Mouse (Mus musculus) forebrain, embryonic 16.5 days (tissue): ENCODE measurements around the gene Vwa8. TPM values are rescaled to one million over a fixed set of nuclear protein-coding genes. Genes with fewer than 3 reads are reported as not detected.

Experiments used
- ATAC-seq: fragments of 200-750 bp; cut with Nextera tagmentation; 2 replicates; pipeline ENCODE4 v1.8.0; 2017; ENCODE audit warnings: mild to moderate bottlenecking, moderate library complexity
- H3K27ac ChIP-seq: fragments of 300-500 bp; sonication (generic); 2 replicates; pipeline ENCODE4 v1.5.1; 2014; ENCODE audit warnings: low read length, control low read depth
- H3K27me3 ChIP-seq: fragments of 300-500 bp; sonication (generic); replicated peaks from 2 replicates; pipeline ENCODE4 v1.6.1; 2014; ENCODE audit warnings: low read length; ENCODE audit not compliant: control insufficient read depth, insufficient read depth
- H3K36me3 ChIP-seq: fragments of 300-500 bp; sonication (generic); 2 replicates; pipeline ENCODE4 v1.6.1; 2014; ENCODE audit not compliant: control insufficient read depth, insufficient read depth
- H3K4me1 ChIP-seq: fragments of 300-500 bp; sonication (generic); replicated peaks from 2 replicates; pipeline ENCODE4 v1.6.1; 2014; ENCODE audit warnings: low read length; ENCODE audit not compliant: control insufficient read depth, insufficient read depth
- H3K4me2 ChIP-seq: fragments of 300-500 bp; sonication (generic); 2 replicates; pipeline ENCODE4 v1.6.1; 2014; ENCODE audit warnings: mild to moderate bottlenecking, low read length, control low read depth
- H3K4me3 ChIP-seq: fragments of 300-500 bp; sonication (generic); replicated peaks from 2 replicates; pipeline ENCODE4 v1.5.1; 2014; ENCODE audit warnings: mild to moderate bottlenecking, low read length, control low read depth
- H3K9ac ChIP-seq: fragments of 300-500 bp; sonication (generic); replicated peaks from 2 replicates; pipeline ENCODE4 v1.6.1; 2014; ENCODE audit warnings: low read depth, low read length, control low read depth
- H3K9me3 ChIP-seq: fragments of 300-500 bp; sonication (generic); 2 replicates; pipeline ENCODE4 v1.6.1; 2016; ENCODE audit warnings: low read length; ENCODE audit not compliant: control insufficient read depth
- WGBS: fragments of 180-500 bp; shearing (Covaris S2); extraction: QIAGEN DNeasy Blood & Tissue Kit; methylation state at CpG from one replicate; pipeline ENCODE4 v1.1.7; 2014; 5-methylcytosine and 5-hydroxymethylcytosine counted together
- polyA plus RNA-seq: library from polyadenylated mRNA; unstranded; fragments of >200 nt; fragmentation: Nextera tagmentation; extraction: Ambion mirVana; gene quantifications from 2 replicates; pipeline ENCODE4 v1.2.1, GENCODE M21; 2015

The Vwa8 gene
- polyA plus RNA-seq, 1 experiment from 2014 or later, result 5.4 TPM

GRCm38 (mm10) chr14:79161741-79162140 is 312.9 kb downstream of the Vwa8 start:
- Histone ChIP-seq H3K9me3 (no peaks in the 10 kb centered on the region), H3K27me3 (no peaks in the 10 kb centered on the region), H3K9ac (no peak overlapping the region), H3K36me3 (no peaks in the 10 kb centered on the region), H3K27ac (no peak overlapping the region), H3K4me3 (no peak overlapping the region), H3K4me1 (peaks cover 19% of the 10 kb centered on the region), H3K4me2 (no peak overlapping the region)
- ATAC-seq, result no peak
- WGBS, result 93% methylated on average over 9 of the region's 9 CpGs

- Histone ChIP-seq H3K4me2 (no peak overlapping the region), H3K27ac (no peak overlapping the region), H3K9me3 (no peaks in the 10 kb centered on the region), H3K36me3 (no peaks in the 10 kb centered on the region), H3K27me3 (no peaks in the 10 kb centered on the region), H3K4me1 (peaks cover 10% of the 10 kb centered on the region), H3K9ac (no peak overlapping the region), H3K4me3 (no peak overlapping the region)
- 41% methylated on average over 9 of the region's 9 CpGs for WGBS
- no peak for ATAC-seq
Measured at GRCm38 (mm10) chr14:79162678-79163077, 313.8 kb downstream of the Vwa8 start.

- no peak for ATAC-seq
- Histone ChIP-seq H3K36me3 (no peaks in the 10 kb centered on the region), H3K4me3 (no peak overlapping the region), H3K4me1 (no peaks in the 10 kb centered on the region), H3K27me3 (no peaks in the 10 kb centered on the region), H3K27ac (no peak overlapping the region), H3K9me3 (no peaks in the 10 kb centered on the region), H3K9ac (no peak overlapping the region), H3K4me2 (no peak overlapping the region)
- 94% methylated on average over 4 of the region's 4 CpGs for WGBS
Measured at GRCm38 (mm10) chr14:79164334-79164733, 315.5 kb downstream of the Vwa8 start.

- H3K4me3 ChIP-seq, result no peak overlapping the region
- H3K27ac ChIP-seq, result no peak overlapping the region
- H3K4me2 ChIP-seq, result no peak overlapping the region
- no peak for ATAC-seq
- H3K9ac ChIP-seq, result no peak overlapping the region
- 94% methylated on average over 2 of the region's 2 CpGs for WGBS
- no peaks in the 10 kb centered on the region for H3K27me3 ChIP-seq
- H3K9me3 ChIP-seq, result no peaks in the 10 kb centered on the region
- H3K36me3 ChIP-seq, result no peaks in the 10 kb centered on the region
- H3K4me1 ChIP-seq, result no peaks in the 10 kb centered on the region
Measured at GRCm38 (mm10) chr14:79164925-79165324, 316.1 kb downstream of the Vwa8 start.

- Histone ChIP-seq H3K27me3 (no peaks in the 10 kb centered on the region), H3K4me1 (no peaks in the 10 kb centered on the region), H3K27ac (no peak overlapping the region), H3K4me2 (no peak overlapping the region), H3K9me3 (0 out of 2 replicates have a peak, but pooled peaks cover 2% of the 10 kb centered on the region), H3K36me3 (0 out of 2 replicates have a peak, but pooled peaks cover 2% of the 10 kb centered on the region), H3K9ac (no peak overlapping the region), H3K4me3 (no peak overlapping the region)
- ATAC-seq, result no peak
- WGBS, result 87% methylated on average over 4 of the region's 4 CpGs
Measured at GRCm38 (mm10) chr14:79174526-79174925, 325.7 kb downstream of the Vwa8 start.

DNA sequence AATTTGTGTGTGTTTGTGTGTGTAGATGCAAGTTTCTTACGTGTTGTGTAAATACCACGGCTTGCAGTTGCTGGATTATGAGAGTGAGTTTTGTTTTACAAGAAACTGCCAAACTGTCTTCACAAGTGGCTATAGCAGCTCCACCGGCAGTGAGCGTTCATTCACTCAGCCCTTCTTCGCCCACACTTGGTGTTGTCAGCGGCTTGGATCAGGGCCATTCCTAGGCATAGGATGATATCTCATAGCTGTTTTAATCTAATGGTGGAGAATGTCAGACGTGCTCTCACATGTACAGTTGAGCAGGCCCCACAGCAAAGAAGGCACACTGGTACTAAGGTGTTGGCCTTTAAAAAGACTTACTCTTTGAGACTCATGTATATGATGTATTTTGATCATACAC is 328.9 kb downstream of the Vwa8 start:
- WGBS, result 75% methylated on average over 7 of the region's 7 CpGs

GRCm38 (mm10) chr14:79178247-79178646 is 329.4 kb downstream of the Vwa8 start:
- Histone ChIP-seq H3K27me3 (no peaks in the 10 kb centered on the region), H3K36me3 (0 out of 2 replicates have a peak, but pooled peaks cover 2% of the 10 kb centered on the region), H3K4me1 (peaks cover 3% of the 10 kb centered on the region; the same call in 1 of the 2 replicates), H3K27ac (no peak overlapping the region), H3K9ac (no peak overlapping the region), H3K9me3 (0 out of 2 replicates have a peak, but pooled peaks cover 2% of the 10 kb centered on the region), H3K4me3 (no peak overlapping the region), H3K4me2 (no peak overlapping the region)
- ATAC-seq, result no peak
- WGBS, result 85% methylated on average over 9 of the region's 9 CpGs

More for the DNA sequence above, 328.9 kb downstream of the Vwa8 start:
- H3K27me3 ChIP-seq, result no peaks in the 10 kb centered on the region
- no peak overlapping the region for H3K4me2 ChIP-seq
- no peak for ATAC-seq
- H3K4me3 ChIP-seq, result no peak overlapping the region
- H3K9me3 ChIP-seq, result 0 out of 2 replicates have a peak, but pooled peaks cover 2% of the 10 kb centered on the region
- H3K9ac ChIP-seq, result no peak overlapping the region
- no peak overlapping the region for H3K27ac ChIP-seq
- 0 out of 2 replicates have a peak, but pooled peaks cover 2% of the 10 kb centered on the region for H3K36me3 ChIP-seq
- peaks cover 3% of the 10 kb centered on the region; the same call in 1 of the 2 replicates for H3K4me1 ChIP-seq

GRCm38 (mm10) chr14:79180078-79180730 is 331.4 kb downstream of the Vwa8 start:
- H3K36me3 ChIP-seq, result no peaks in the 10 kb centered on the region
- ATAC-seq, result no peak
- WGBS, result 60% methylated on average over 12 of the region's 12 CpGs

GRCm38 (mm10) chr14:79181748-79182147 is 332.9 kb downstream of the Vwa8 start:
- Histone ChIP-seq H3K4me1 (peaks cover 6% of the 10 kb centered on the region), H3K27me3 (no peaks in the 10 kb centered on the region), H3K4me2 (no peak overlapping the region), H3K27ac (no peak overlapping the region), H3K9me3 (no peaks in the 10 kb centered on the region), H3K36me3 (no peaks in the 10 kb centered on the region), H3K9ac (no peak overlapping the region), H3K4me3 (no peak overlapping the region)
- 94% methylated on average over 8 of the region's 8 CpGs for WGBS
- ATAC-seq, result no peak

More at GRCm38 (mm10) chr14:79180078-79180730, 331.4 kb downstream of the Vwa8 start:
- H3K4me1 ChIP-seq, result peaks cover 6% of the 10 kb centered on the region
- H3K9me3 ChIP-seq, result 0 out of 2 replicates have a peak, but pooled peaks cover 2% of the 10 kb centered on the region
- no peaks in the 10 kb centered on the region for H3K27me3 ChIP-seq
- no peak overlapping the region for H3K4me3 ChIP-seq
- no peak overlapping the region for H3K4me2 ChIP-seq
- no peak overlapping the region for H3K9ac ChIP-seq
- no peak overlapping the region for H3K27ac ChIP-seq
